Mouse (Mus musculus) cerebellum, adult 2 months (tissue): Measurements from ENCODE around the gene Flywch2.

ENCODE experiments used
- CTCF ChIP-seq: fragments of 200-500 bp; IDR thresholded peaks from 2 replicates; pipeline ENCODE4 v1.5.1; 2011; ENCODE audit warnings: low read depth, mild to moderate bottlenecking, control low read depth, low read length, moderate library complexity, borderline replicate concordance; ENCODE audit not compliant: insufficient read depth
- POLR2A ChIP-seq: fragments of 200-500 bp; IDR thresholded peaks from 2 replicates; pipeline ENCODE4 v1.6.1; 2011; ENCODE audit warnings: low read length, control low read depth, borderline replicate concordance; ENCODE audit not compliant: insufficient read depth

DNA sequence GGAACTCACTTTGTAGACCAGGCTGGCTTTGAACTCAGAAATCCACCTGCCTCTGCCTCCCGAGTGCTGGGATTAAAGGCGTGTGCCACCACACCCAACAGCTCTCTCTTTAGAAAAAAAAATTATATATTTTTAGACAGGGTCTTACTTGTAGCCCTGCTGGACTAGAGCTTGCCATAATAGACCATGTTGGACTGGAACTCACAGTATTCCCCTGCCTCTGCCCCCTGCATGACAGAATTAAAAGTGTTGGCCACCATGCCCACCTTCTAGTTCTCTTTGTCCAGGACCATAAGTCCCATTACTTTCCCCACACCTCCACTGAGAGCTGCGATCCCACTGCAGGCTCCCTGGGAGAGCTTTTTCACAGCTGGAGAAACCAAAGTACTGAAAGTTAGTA lies 38.4 kb downstream of the Flywch2 start:
- TF ChIP-seq CTCF: no peak
- no peak for TF ChIP-seq POLR2A
